Mouse (Mus musculus) effector memory CD4-positive, alpha-beta T cell, adult 5 months (primary cell): ENCODE measurements around the gene Cntn5. TPM values are rescaled to one million over a fixed set of nuclear protein-coding genes. Genes with fewer than 3 reads are reported as not detected.

Experiments
- polyA plus RNA-seq: library from polyadenylated mRNA; unstranded; fragments of 100-300 nt; shearing (Covaris generic); gene quantifications from one replicate; pipeline ENCODE4 v1.2.1, GENCODE M21; 2017

Gene Cntn5
- not detected for polyA plus RNA-seq

DNA sequence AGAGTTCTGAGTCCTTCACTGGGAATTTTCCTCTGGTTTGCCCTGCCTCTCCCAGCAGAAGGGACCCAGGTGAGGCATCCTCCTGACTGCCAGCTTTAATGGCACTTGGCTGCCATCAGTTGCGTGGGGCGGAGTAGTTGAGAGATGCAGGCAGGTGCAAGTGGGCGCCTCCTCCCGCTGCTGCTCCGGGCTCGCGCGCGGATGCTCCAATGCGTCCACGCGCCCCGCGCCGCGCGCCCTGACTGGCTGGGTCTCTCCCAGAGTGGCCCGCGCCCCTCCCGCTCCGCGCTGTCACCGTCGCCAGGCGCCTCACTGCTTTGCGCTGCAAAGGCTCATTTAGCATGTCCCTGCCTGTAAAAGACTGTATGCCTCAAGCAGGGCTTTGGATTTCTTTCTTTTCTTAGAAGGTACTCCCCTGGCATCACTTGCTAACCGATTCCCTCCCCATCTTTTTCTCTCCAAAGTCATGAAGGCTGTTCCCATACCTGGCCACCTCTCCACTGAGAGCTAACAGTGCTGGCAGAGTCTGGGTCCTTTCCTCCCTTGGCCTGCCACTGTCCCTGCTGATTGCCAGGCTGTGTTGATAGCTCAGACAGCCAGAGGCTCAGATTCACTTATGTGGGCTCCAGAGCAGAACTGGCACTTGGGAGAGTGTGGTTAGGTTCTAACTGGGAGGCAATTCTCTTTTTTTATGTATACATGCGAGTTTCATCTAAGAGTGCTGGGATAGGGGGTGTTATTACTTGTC is at the start of gene Cntn5:
Gene Cntn5 (minus strand): TSS at position 160 of the 748 bp plus-strand sequence.

